ENCODE assay signal across 20 mouse cellular contexts in genomic region chr17:87600697-87601096, GRCm38 (mm10). TPM values are rescaled to one million over a fixed set of nuclear protein-coding genes. Genes with fewer than 3 reads are reported as not detected.
DNase-seq lines count a peak whose midpoint lies in the region; ATAC-seq and TF ChIP-seq lines count a peak whose summit lies in the region.
"Had no signal": no experiment of that assay in that cellular context is flagged by ENCODE, and none has a peak within 500 bp of the region (broad histone marks: within the 10 kb centered on the region; RNA-seq: fewer than 3 reads in every experiment).

No protein-coding gene starts in this region.

- no peak overlapping the region for H3K27ac ChIP-seq in gastrocnemius, adult 2 months
- no peak overlapping the region for H3K27ac ChIP-seq in kidney, postnatal 0 days
- H3K27ac ChIP-seq in kidney, embryonic 15.5 days = no peak overlapping the region
- no peak overlapping the region for H3K27ac ChIP-seq in midbrain, embryonic 14.5 days (replicated peaks; ENCODE audit: low read depth, low read length)
- no peak overlapping the region for H3K27ac ChIP-seq in midbrain, embryonic 15.5 days
- H3K27ac ChIP-seq: embryonic facial prominence, embryonic 15.5 days; forebrain, embryonic 10.5 days; hindbrain, embryonic 12.5 days; liver, embryonic 14.5 days; neural tube, embryonic 15.5 days had no signal

- no peaks in the 10 kb centered on the region for H3K36me3 ChIP-seq in kidney, postnatal 0 days (ENCODE audit: insufficient read depth, low read length)
- no peaks in the 10 kb centered on the region for H3K36me3 ChIP-seq in kidney, embryonic 15.5 days
- no peaks in the 10 kb centered on the region for H3K36me3 ChIP-seq in midbrain, embryonic 14.5 days (ENCODE audit: control insufficient read depth, insufficient read depth, low read length)
- no peaks in the 10 kb centered on the region for H3K36me3 ChIP-seq in midbrain, embryonic 15.5 days (replicated peaks)
- H3K36me3 ChIP-seq: embryonic facial prominence, embryonic 15.5 days; forebrain, embryonic 10.5 days; hindbrain, embryonic 12.5 days; neural tube, embryonic 15.5 days had no signal

- no peak overlapping the region for H3K4me2 ChIP-seq in kidney, postnatal 0 days (ENCODE audit: low read length)
- no peak overlapping the region for H3K4me2 ChIP-seq in kidney, embryonic 15.5 days
- H3K4me2 ChIP-seq in midbrain, embryonic 14.5 days (ENCODE audit: low read length) = no peak overlapping the region
- H3K4me2 ChIP-seq in midbrain, embryonic 15.5 days = no peak overlapping the region
- H3K4me2 ChIP-seq: embryonic facial prominence, embryonic 15.5 days; hindbrain, embryonic 12.5 days; neural tube, embryonic 15.5 days had no signal

- H3K9me3 ChIP-seq in kidney, postnatal 0 days (replicated peaks; ENCODE audit: low read length) = no peaks in the 10 kb centered on the region
- no peaks in the 10 kb centered on the region for H3K9me3 ChIP-seq in kidney, embryonic 15.5 days (replicated peaks)
- H3K9me3 ChIP-seq in midbrain, embryonic 14.5 days (ENCODE audit: control insufficient read depth, low read length) = no peaks in the 10 kb centered on the region
- H3K9me3 ChIP-seq in midbrain, embryonic 15.5 days = no peaks in the 10 kb centered on the region
- H3K9me3 ChIP-seq: embryonic facial prominence, embryonic 15.5 days; forebrain, embryonic 10.5 days; hindbrain, embryonic 12.5 days; neural tube, embryonic 15.5 days had no signal

- H3K4me1 ChIP-seq in kidney, postnatal 0 days (replicated peaks; ENCODE audit: insufficient read depth, low read length) = no peaks in the 10 kb centered on the region; the same call in 1 of the 2 replicates
- H3K4me1 ChIP-seq in kidney, embryonic 15.5 days = peaks cover 16% of the 10 kb centered on the region
- H3K4me1 ChIP-seq in midbrain, embryonic 14.5 days (ENCODE audit: control insufficient read depth, insufficient read depth, low read length) = no peaks in the 10 kb centered on the region
- no peaks in the 10 kb centered on the region for H3K4me1 ChIP-seq in midbrain, embryonic 15.5 days
- H3K4me1 ChIP-seq: hindbrain, embryonic 12.5 days had no signal

- no peak for ATAC-seq in kidney, postnatal 0 days (replicated peaks; ENCODE audit: low FRiP score, low read depth)
- ATAC-seq in kidney, embryonic 15.5 days (replicated peaks; ENCODE audit: low FRiP score) = no peak
- ATAC-seq in midbrain, embryonic 14.5 days (ENCODE audit: low FRiP score, low TSS enrichment) = no peak
- no peak for ATAC-seq in midbrain, embryonic 15.5 days (replicated peaks)
- no peak for ATAC-seq in granulocyte monocyte progenitor cell, adult 5-6 weeks (replicated peaks; ENCODE audit: poor library complexity, severe bottlenecking)

- H3K9ac ChIP-seq in kidney, postnatal 0 days (ENCODE audit: low read depth, low read length) = no peak overlapping the region
- H3K9ac ChIP-seq in kidney, embryonic 15.5 days = no peak overlapping the region
- no peak overlapping the region for H3K9ac ChIP-seq in midbrain, embryonic 14.5 days (replicated peaks; ENCODE audit: low read length)
- H3K9ac ChIP-seq in midbrain, embryonic 15.5 days = no peak overlapping the region
- H3K9ac ChIP-seq: embryonic facial prominence, embryonic 15.5 days; hindbrain, embryonic 12.5 days; liver, embryonic 14.5 days; neural tube, embryonic 15.5 days had no signal

- no peak for DNase-seq in gastrocnemius, adult 2 months
- no peak for DNase-seq in gastrocnemius, postnatal 36 days
- DNase-seq in kidney, postnatal 0 days (ENCODE audit: low spot score) = peak; percentile 21
- DNase-seq in midbrain, embryonic 14.5 days = peak; percentile 30
- DNase-seq: B cell, adult 2 months; embryo, embryonic 11 days; heart, postnatal 10 days; kidney, adult 11 months; lung, postnatal 14 days; right cerebral cortex, postnatal 25 days; thymus, postnatal 25 days had no signal

- 54% methylated on average over 1 of the region's 1 CpGs for WGBS in kidney, postnatal 0 days
- WGBS in kidney, embryonic 15.5 days = 61% methylated on average over 1 of the region's 1 CpGs
- 84% methylated on average over 1 of the region's 1 CpGs for WGBS in midbrain, embryonic 14.5 days
- WGBS in midbrain, embryonic 15.5 days = 83% methylated on average over 1 of the region's 1 CpGs

- no peak overlapping the region for H3K4me3 ChIP-seq in gastrocnemius, adult 2 months
- H3K4me3 ChIP-seq in kidney, postnatal 0 days (replicated peaks; ENCODE audit: low read depth, low read length) = no peak overlapping the region
- no peak overlapping the region for H3K4me3 ChIP-seq in kidney, embryonic 15.5 days (replicated peaks)
- H3K4me3 ChIP-seq in midbrain, embryonic 14.5 days (replicated peaks; ENCODE audit: low read depth, low read length) = no peak overlapping the region
- H3K4me3 ChIP-seq in midbrain, embryonic 15.5 days = no peak overlapping the region
- H3K4me3 ChIP-seq: embryonic facial prominence, embryonic 15.5 days; forebrain, embryonic 10.5 days; hindbrain, embryonic 12.5 days; myocyte; neural tube, embryonic 15.5 days had no signal

- TF ChIP-seq CTCF in gastrocnemius, adult 2 months (IDR thresholded peaks at IDR 0.05) = peak; percentile 19; the same call in 1 of the 2 replicates
- peak; percentile 51 for TF ChIP-seq CTCF in kidney, postnatal 0 days (IDR thresholded peaks at IDR 0.05; ENCODE audit: low read depth)

- no peaks in the 10 kb centered on the region for H3K27me3 ChIP-seq in kidney, postnatal 0 days (ENCODE audit: insufficient read depth, low read length)
- H3K27me3 ChIP-seq in kidney, embryonic 15.5 days = no peaks in the 10 kb centered on the region
- H3K27me3 ChIP-seq in midbrain, embryonic 14.5 days (ENCODE audit: control insufficient read depth, insufficient read depth, low read length) = no peaks in the 10 kb centered on the region
- no peaks in the 10 kb centered on the region for H3K27me3 ChIP-seq in midbrain, embryonic 15.5 days (replicated peaks)
- H3K27me3 ChIP-seq: embryonic facial prominence, embryonic 15.5 days; hindbrain, embryonic 12.5 days; neural tube, embryonic 15.5 days had no signal

- intact Hi-C loops in gastrocnemius, adult 2 months (cut with DNase I) = loop anchor here (5.0 kb wide), 2 partner anchors 62 to 347 kb away; no protein-coding TSS in a partner anchor
- intact Hi-C loops in gastrocnemius, postnatal 36 days (cut with DNase I) = loop anchor here (5.0 kb wide), 1 partner anchor 67 kb away; no protein-coding TSS in a partner anchor

RNA-seq across cellular contexts. Expression of gene Epcam, which starts 35.1 kb away (rescaled TPM):
- not detected for total RNA-seq in gastrocnemius, adult 2 months (2021)
- not detected for total RNA-seq in gastrocnemius, postnatal 36 days (2021)
- polyA plus RNA-seq in kidney, postnatal 0 days (2015; fragmentation: Nextera tagmentation; extraction: Ambion mirVana) = 409 and 412 TPM in 2 replicates
- 234 and 258 TPM in 2 replicates for polyA plus RNA-seq in kidney, embryonic 15.5 days (2015; fragmentation: Nextera tagmentation; extraction: Ambion mirVana)
- 3.0 and 3.8 TPM in 2 replicates for polyA plus RNA-seq in midbrain, embryonic 14.5 days (2014; fragmentation: Nextera tagmentation; extraction: Ambion mirVana)
- 3.0 TPM in 2 replicates for polyA plus RNA-seq in midbrain, embryonic 15.5 days (2015; fragmentation: Nextera tagmentation; extraction: Ambion mirVana)
- total RNA-seq in granulocyte monocyte progenitor cell, adult 5-6 weeks (2014; fragmentation: Nextera tagmentation) = not detected in 2 replicates
- total RNA-seq in granulocyte monocyte progenitor cell, adult 5-6 weeks (2017) = 0.15 and 0.26 TPM in 2 replicates
- total RNA-seq: heart, postnatal 10 days had no signal
- polyA plus RNA-seq: myocyte had no signal

Comparison
In these comparisons a context has a peak if more than half of its experiments do, and no peak if none do; other contexts are left out.
1. DNase-seq: peak in kidney, postnatal 0 days (single experiment) and midbrain, embryonic 14.5 days (single experiment); none in gastrocnemius, adult 2 months (single experiment) and gastrocnemius, postnatal 36 days (0 of 2).
2. RNA of gene Epcam, which starts 35.1 kb away (polyA plus RNA-seq): 409 to 412 TPM in kidney, postnatal 0 days and 234 to 258 TPM in kidney, embryonic 15.5 days; 3.0 TPM in midbrain, embryonic 15.5 days and 3.0 to 3.8 TPM in midbrain, embryonic 14.5 days; every median in the first group is over 10 times any median in the second.